Mouse (Mus musculus) embryonic facial prominence, embryonic 10.5 days (tissue): ENCODE measurements at regions not wholly inside any gene's neighbourhood (a gene's known extent, or its start where the extent isn't known, plus 50 kb on each side); places are given as distances from the start of the nearest gene placed in this dataset.

ENCODE experiments used
- DNase-seq: peaks from one replicate; pipeline ENCODE4 v3.0.0-alpha.2; 2017; ENCODE audit warnings: low spot score
- H3K27ac ChIP-seq: fragments of 300-500 bp; sonication (generic); replicated peaks from 2 replicates; pipeline ENCODE4 v1.5.1; 2016; ENCODE audit warnings: mild to moderate bottlenecking
- H3K27me3 ChIP-seq: fragments of 300-500 bp; sonication (generic); replicated peaks from 2 replicates; pipeline ENCODE4 v1.6.1; 2016; ENCODE audit warnings: low read depth, mild to moderate bottlenecking; ENCODE audit not compliant: poor library complexity, severe bottlenecking
- H3K36me3 ChIP-seq: fragments of 300-500 bp; sonication (generic); replicated peaks from 2 replicates; pipeline ENCODE4 v1.6.1; 2016; ENCODE audit warnings: mild to moderate bottlenecking, moderate library complexity
- H3K4me1 ChIP-seq: fragments of 300-500 bp; sonication (generic); 2 replicates; pipeline ENCODE4 v1.6.1; 2016
- H3K4me3 ChIP-seq: fragments of 300-500 bp; sonication (generic); 2 replicates; pipeline ENCODE4 v1.5.1; 2016; ENCODE audit warnings: mild to moderate bottlenecking, moderate library complexity
- H3K9me3 ChIP-seq: fragments of 300-500 bp; sonication (generic); 2 replicates; pipeline ENCODE4 v1.6.1; 2016; ENCODE audit warnings: mild to moderate bottlenecking
- WGBS: fragments of 180-500 bp; shearing (Covaris S2); methylation state at CpG from one replicate; pipeline ENCODE4 v1.1.7; 2016; 5-methylcytosine and 5-hydroxymethylcytosine counted together

DNA sequence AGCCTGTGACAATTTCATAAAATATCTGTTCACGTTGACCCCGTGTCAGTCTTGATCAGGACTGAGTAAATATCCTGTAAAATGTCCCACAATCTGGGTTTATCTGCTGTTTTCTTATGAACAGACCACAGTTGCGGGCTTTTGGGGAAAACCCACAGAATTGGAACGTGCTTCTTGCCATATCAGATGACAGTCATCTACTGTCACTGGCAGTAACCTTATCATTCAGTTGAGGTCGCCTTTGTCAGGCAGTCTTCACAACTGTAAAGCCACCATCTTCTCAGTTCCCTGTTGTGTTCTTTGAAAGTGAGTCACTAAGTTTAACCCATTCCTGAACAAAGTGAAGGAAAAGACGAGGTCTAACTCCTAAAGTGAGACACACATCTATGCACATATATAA is 80.9 kb upstream of the Prdm1 start:
- H3K4me3 ChIP-seq: no peak overlapping the region
- WGBS: 77% methylated on average over 6 of the region's 6 CpGs
- no peak overlapping the region for H3K27ac ChIP-seq
- H3K9me3 ChIP-seq: no peaks in the 10 kb centered on the region
- no peaks in the 10 kb centered on the region for H3K36me3 ChIP-seq
- peaks cover 4% of the 10 kb centered on the region; the same call in 1 of the 2 replicates for H3K4me1 ChIP-seq
- no peaks in the 10 kb centered on the region for H3K27me3 ChIP-seq
- no peak for DNase-seq

DNA sequence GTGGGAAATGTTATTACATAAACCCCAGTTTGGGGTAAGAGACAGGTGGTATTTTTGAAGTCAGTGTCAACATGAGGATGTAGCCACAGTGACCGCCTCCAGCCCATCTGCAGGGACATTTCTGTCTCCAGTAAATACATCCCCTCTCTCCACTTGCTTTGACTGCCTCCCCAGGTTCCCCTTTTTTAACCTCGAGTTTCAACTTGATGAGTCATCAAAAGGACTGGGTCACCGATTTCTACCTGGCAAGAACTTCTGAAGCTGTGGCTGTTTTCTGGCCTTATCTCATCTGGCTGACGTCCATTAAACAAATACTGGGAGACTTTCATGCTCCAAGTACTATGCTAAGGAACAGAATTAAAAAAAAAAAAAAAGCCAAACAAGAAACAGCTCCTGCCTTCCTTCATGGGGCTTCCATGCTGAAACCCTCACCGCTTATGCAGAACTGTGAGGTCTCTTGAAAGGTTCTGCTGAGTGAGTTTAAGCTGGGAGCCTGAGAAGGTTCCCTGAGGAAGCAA is 79.1 kb upstream of the Prdm1 start:
- Histone ChIP-seq H3K4me1 (peaks cover 6% of the 10 kb centered on the region; the same call in 1 of the 2 replicates), H3K27ac (no peak overlapping the region), H3K9me3 (no peaks in the 10 kb centered on the region), H3K27me3 (no peaks in the 10 kb centered on the region), H3K36me3 (no peaks in the 10 kb centered on the region), H3K4me3 (no peak overlapping the region)
- no peak for DNase-seq
- 80% methylated on average over 5 of the region's 5 CpGs for whole genome bisulfite sequencing

DNA sequence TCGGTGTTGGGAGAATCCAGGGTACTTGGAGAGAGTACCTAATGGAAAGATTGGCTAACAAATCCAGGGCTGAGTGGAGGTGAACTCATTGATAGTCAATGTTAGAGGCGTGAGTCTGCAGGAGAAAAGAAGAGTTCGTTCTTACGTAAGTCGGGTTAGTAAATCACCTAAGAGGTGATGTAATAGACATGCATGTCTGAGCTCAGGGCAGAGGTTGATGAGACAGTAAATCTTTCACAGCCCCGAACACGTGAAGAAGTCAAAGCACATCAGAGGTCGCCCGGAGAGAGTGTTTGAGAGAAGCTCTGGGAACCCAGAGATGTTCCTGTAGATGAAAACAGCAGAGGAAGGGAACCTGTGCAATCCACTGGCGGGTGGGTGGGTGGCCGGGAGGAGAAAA is 76.2 kb upstream of the Prdm1 start:
- Histone ChIP-seq H3K27me3 (no peaks in the 10 kb centered on the region), H3K27ac (no peak overlapping the region), H3K4me3 (no peak overlapping the region), H3K36me3 (no peaks in the 10 kb centered on the region), H3K9me3 (no peaks in the 10 kb centered on the region), H3K4me1 (peaks cover 23% of the 10 kb centered on the region)
- DNase-seq: no peak
- WGBS: 90% methylated on average over 11 of the region's 11 CpGs

DNA sequence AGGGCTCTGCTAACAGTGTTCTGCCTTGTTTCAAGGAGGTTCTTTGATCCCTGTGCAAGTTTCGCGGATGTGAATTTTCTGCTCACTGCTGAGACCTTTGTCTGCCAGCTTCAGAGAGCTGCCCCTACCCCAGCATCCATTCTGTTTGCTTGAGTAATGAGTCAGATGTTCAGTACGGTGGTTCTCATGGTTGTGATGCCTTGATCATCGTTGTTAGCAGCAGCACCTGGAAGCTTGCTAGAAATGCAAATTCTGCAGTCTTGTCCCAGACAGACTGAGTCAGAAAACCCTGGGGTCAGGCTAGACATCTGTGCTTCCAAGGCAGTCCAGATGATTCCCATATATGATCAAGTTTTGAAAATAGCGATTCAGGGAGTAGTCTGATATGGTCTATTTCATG is 75.2 kb upstream of the Prdm1 start:
- Histone ChIP-seq H3K9me3 (no peaks in the 10 kb centered on the region), H3K4me1 (peaks cover 32% of the 10 kb centered on the region), H3K27me3 (no peaks in the 10 kb centered on the region), H3K4me3 (no peak overlapping the region), H3K27ac (no peak overlapping the region), H3K36me3 (no peaks in the 10 kb centered on the region)
- DNase-seq: no peak
- 76% methylated on average over 5 of the region's 5 CpGs for WGBS

DNA sequence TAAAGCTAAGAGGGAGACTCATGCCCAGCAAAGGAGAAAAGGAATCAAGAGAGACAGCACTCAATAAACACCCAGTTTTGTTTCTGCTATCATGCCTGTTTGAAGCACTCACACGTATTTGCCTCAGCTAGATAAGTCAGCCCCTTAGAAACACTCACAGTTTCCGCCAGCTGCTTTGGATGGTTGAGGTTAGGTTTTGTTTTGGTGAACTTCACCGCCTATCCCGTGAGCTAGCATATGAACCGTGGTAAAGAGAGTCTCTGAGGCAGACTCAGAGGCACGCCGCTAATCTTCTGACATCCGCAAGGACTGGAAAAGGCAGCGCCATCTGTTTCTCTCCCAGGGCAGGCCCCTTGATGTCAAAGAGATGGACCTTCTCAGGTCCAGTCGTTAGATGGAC is 73.2 kb upstream of the Prdm1 start:
- Histone ChIP-seq H3K36me3 (no peaks in the 10 kb centered on the region), H3K27ac (no peak overlapping the region; the same call in 1 of the 2 replicates), H3K4me1 (peaks cover 35% of the 10 kb centered on the region), H3K27me3 (no peaks in the 10 kb centered on the region), H3K4me3 (no peak overlapping the region), H3K9me3 (no peaks in the 10 kb centered on the region)
- WGBS: 81% methylated on average over 10 of the region's 10 CpGs
- DNase-seq: no peak

DNA sequence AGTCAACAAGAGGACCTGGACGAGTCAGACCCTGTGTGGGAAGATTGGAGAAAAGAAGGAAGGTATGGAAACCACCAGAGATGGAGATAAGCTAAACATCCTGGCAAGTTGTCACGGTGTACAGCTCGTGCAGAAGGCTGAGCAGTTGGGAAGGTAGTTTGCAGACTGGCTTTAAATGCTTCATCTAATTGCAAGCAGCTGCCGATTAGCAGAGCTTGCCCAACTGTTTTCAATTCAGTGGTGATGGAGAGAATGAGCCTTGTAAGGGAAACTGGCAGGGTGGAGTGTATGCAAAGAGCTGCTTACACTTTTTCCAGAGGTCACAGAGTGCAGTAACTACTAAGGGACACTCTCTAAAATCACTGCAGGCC is 71.6 kb upstream of the Prdm1 start:
- Histone ChIP-seq H3K4me1 (peaks cover 35% of the 10 kb centered on the region), H3K27ac (peak overlapping the region; percentile 76), H3K36me3 (no peaks in the 10 kb centered on the region), H3K4me3 (no peak overlapping the region), H3K27me3 (no peaks in the 10 kb centered on the region), H3K9me3 (no peaks in the 10 kb centered on the region)
- 29% methylated on average over 4 of the region's 4 CpGs for WGBS
- DNase-seq: peak; percentile 80

DNA sequence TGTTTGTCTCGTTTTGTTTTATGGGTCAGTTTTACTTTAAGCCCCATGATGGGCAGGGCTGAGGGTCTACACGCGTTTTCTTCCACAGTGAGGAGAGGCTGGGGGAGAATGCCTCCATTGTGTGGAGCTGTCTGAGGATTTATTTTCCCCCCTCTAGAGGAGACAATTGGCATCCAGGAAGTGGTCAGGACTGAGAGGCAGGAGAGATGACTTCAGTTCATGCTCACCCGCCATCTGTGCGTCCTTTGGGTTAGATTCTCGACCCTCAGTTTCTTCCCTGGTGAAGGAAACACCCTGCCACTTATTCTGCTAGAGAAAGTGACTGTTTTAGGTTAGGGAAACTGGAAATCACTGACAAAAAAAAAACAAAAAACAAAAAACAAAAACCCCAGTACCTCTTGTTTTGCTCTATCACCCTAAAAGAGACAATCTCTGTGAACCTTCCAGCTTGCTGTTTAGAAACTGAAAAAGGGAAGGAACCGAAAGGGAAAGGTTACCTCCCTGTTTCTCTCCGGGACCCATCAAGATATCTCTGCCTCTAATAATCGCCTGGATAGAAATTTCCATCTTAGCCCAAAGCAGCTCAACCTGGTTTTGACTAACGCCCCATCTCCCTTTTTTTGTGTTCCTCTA is 71.1 kb upstream of the Prdm1 start:
- no peak for DNase-seq
- H3K9me3 ChIP-seq: no peaks in the 10 kb centered on the region
- H3K27me3 ChIP-seq: no peaks in the 10 kb centered on the region
- H3K4me3 ChIP-seq: no peak overlapping the region
- no peaks in the 10 kb centered on the region for H3K36me3 ChIP-seq
- peak overlapping the region; percentile 76 for H3K27ac ChIP-seq
- H3K4me1 ChIP-seq: peaks cover 35% of the 10 kb centered on the region
- WGBS: 39% methylated on average over 10 of the region's 10 CpGs

DNA sequence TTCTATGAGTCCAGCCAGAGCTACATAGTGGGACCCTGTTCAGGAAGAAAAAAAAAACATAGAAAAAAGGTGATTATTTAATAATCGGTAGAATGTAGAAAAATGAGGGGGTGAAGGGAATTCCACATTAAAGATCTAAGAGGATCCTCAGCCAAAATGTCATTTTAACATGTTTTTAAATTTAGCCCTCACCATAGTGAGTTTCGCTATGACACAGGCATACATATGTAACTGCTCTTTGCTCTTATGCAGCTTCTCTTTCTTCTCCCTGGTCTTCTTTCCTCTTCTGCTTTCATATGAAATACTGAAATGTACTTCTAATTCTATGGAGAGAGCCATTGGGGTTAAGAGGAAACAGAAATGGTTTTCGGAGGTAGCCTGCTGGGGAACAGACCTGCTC is 70.3 kb upstream of the Prdm1 start:
- no peak for DNase-seq
- no peaks in the 10 kb centered on the region for H3K27me3 ChIP-seq
- peak overlapping the region; percentile 76 for H3K27ac ChIP-seq
- H3K4me3 ChIP-seq: no peak overlapping the region
- no peaks in the 10 kb centered on the region for H3K36me3 ChIP-seq
- WGBS: 84% methylated on average over 3 of the region's 3 CpGs
- no peaks in the 10 kb centered on the region for H3K9me3 ChIP-seq
- peaks cover 35% of the 10 kb centered on the region for H3K4me1 ChIP-seq

DNA sequence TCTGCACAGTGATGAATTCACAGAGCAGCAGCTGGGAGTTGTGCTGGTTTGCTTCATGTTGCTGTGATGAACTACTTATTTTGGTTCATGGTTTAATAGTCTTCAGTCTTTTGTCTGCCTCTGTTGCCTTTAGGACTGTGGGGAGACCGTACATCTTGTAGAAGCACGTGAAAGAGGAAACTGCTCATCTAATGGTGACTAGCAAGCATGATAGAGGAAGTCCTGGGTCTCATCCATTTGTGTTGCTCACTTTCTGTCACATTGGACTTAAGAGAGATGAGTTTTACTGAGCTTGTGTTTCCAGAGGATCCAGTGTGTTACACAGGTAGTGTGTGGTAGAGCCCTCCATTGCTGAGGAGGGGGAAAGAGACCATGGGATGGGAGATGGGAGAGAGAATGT is 67.6 kb upstream of the Prdm1 start:
- H3K4me3 ChIP-seq: no peak overlapping the region
- WGBS: 94% methylated on average over 2 of the region's 2 CpGs
- H3K27me3 ChIP-seq: no peaks in the 10 kb centered on the region
- peaks cover 28% of the 10 kb centered on the region for H3K4me1 ChIP-seq
- H3K27ac ChIP-seq: no peak overlapping the region
- H3K9me3 ChIP-seq: no peaks in the 10 kb centered on the region
- no peak for DNase-seq
- H3K36me3 ChIP-seq: no peaks in the 10 kb centered on the region

DNA sequence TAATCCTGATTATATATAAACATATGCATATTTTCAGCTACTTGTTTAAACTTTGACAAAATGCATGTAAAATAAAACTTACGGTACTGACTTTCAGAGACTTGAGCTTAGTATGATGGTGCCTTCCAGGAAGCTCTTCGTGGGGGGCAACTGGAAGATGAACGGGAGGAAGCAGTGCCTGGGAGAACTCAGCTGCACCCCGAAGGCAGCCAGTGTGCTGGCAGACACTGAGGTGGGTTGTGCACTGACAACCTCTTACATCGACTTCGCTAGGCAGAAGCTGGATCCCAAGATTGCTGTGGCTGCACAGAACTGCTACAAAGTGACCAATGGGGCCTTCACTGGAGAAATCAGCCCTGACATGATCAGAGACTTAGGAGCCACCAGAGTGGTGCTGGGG is 61.5 kb upstream of the Prdm1 start:
- no peak overlapping the region for H3K4me3 ChIP-seq
- 89% methylated on average over 6 of the region's 6 CpGs for WGBS
- no peaks in the 10 kb centered on the region for H3K36me3 ChIP-seq
- H3K9me3 ChIP-seq: no peaks in the 10 kb centered on the region
- no peaks in the 10 kb centered on the region for H3K4me1 ChIP-seq
- DNase-seq: no peak
- no peak overlapping the region for H3K27ac ChIP-seq
- H3K27me3 ChIP-seq: no peaks in the 10 kb centered on the region

DNA sequence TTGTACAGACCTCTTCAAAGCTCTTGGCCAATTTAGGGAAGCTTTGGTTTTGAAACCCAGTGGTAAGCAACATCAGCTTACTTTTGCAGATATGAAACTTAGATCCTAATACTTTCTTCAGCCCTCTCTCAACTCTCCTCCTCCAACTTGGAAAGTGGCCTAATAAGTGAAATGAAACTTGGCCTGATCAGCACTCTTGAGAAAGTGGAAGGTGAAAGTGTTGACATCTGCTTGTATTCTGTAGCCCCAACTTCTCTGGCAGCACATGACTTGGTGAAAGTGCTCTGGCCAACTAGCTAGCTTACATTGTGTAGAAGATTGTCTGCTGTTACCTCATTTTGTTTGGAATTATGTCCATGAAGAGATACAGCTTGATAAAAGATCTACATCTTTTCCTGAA is 61.1 kb upstream of the Prdm1 start:
- no peak overlapping the region for H3K27ac ChIP-seq
- H3K27me3 ChIP-seq: no peaks in the 10 kb centered on the region
- no peaks in the 10 kb centered on the region for H3K4me1 ChIP-seq
- H3K4me3 ChIP-seq: no peak overlapping the region
- DNase-seq: no peak
- H3K36me3 ChIP-seq: no peaks in the 10 kb centered on the region
- no peaks in the 10 kb centered on the region for H3K9me3 ChIP-seq

DNA sequence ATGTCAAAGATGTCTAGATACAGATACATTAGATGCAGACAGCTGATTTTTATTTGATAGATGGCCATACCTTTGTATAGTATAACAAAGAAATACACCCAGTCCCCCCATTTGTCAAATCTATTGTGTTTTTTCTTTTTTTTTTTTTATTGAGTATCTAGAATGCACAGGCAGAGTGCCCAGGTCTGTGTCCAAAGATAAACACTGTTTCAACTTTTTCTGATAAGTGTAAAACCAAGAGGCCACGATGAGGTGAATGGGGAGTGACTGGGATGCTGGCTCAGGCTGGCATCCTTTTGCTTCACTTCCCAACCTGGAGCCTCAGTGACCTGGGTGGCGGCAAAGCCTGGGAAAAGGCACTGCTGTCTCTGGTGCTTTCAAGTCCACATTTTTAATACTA is 54.4 kb upstream of the Prdm1 start:
- 86% methylated on average over 2 of the region's 2 CpGs for WGBS

More for the DNA sequence above, 54.4 kb upstream of the Prdm1 start:
- Histone ChIP-seq H3K4me3 (no peak overlapping the region), H3K4me1 (no peaks in the 10 kb centered on the region), H3K27me3 (no peaks in the 10 kb centered on the region), H3K27ac (no peak overlapping the region), H3K9me3 (no peaks in the 10 kb centered on the region), H3K36me3 (no peaks in the 10 kb centered on the region)
- DNase-seq: no peak
